Mouse (Mus musculus) heart, postnatal 0 days (tissue): Measurements from ENCODE around the gene Zfp697.

ENCODE experiments used
- CTCF ChIP-seq: IDR thresholded peaks from 2 replicates; pipeline ENCODE4 v1.5.1; 2016; ENCODE audit warnings: antibody characterized with exemption, control low read depth, low read depth
- EP300 ChIP-seq: IDR thresholded peaks from 2 replicates; pipeline ENCODE4 v1.6.1; 2016; ENCODE audit warnings: antibody characterized with exemption, low read depth

DNA sequence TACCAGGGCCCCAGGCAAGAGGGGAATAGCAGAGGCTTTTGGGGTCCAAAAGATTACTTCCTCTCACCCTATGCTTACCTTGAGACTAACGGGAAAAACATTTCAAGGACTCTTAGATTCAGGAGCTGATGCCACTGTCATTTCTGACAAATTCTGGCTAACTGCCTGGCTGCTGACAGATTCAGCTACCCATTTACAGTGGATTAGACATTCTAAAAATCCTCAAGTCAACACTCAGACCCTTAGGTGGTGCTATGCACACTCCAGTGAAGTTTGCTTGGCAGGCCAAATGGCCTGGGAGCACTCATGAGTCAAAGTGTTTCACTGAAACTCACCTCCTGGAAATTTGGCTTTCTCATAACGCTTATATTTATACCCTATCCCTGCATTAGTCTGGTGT, 344.0 kb downstream of the Zfp697 start:
- TF ChIP-seq EP300 = no peak
- TF ChIP-seq CTCF = no peak
